Mouse (Mus musculus) kidney, embryonic 16.5 days (tissue): ENCODE data around the gene Gm47189. TPM values are rescaled to one million over a fixed set of nuclear protein-coding genes. Genes with fewer than 3 reads are reported as not detected.
"Not testable (repeated sequence)": the region's sequence is repeated elsewhere in the genome, so short reads cannot be mapped to it uniquely, and the experiment has no call there.

ENCODE experiments used
- ATAC-seq: fragments of 200-750 bp; cut with Nextera tagmentation; 2 replicates; pipeline ENCODE4 v1.8.0; 2017; ENCODE audit warnings: moderate TSS enrichment; ENCODE audit not compliant: low FRiP score, low TSS enrichment
- H3K27ac ChIP-seq: fragments of 300-500 bp; sonication (generic); 2 replicates; pipeline ENCODE4 v1.5.1; 2014; ENCODE audit warnings: low read length
- H3K27me3 ChIP-seq: fragments of 300-500 bp; sonication (generic); 2 replicates; pipeline ENCODE4 v1.6.1; 2014; ENCODE audit warnings: low read length, control low read depth, mixed read lengths; ENCODE audit not compliant: insufficient read depth
- H3K36me3 ChIP-seq: fragments of 300-500 bp; sonication (generic); 2 replicates; pipeline ENCODE4 v1.6.1; 2014; ENCODE audit warnings: low read length, control low read depth, mixed read lengths; ENCODE audit not compliant: insufficient read depth
- H3K4me1 ChIP-seq: fragments of 300-500 bp; sonication (generic); 2 replicates; pipeline ENCODE4 v1.6.1; 2014; ENCODE audit warnings: low read length, control low read depth, mixed read lengths; ENCODE audit not compliant: insufficient read depth
- H3K4me2 ChIP-seq: fragments of 300-500 bp; sonication (generic); replicated peaks from 2 replicates; pipeline ENCODE4 v1.6.1; 2014; ENCODE audit warnings: low read depth, low read length
- H3K4me3 ChIP-seq: fragments of 300-500 bp; sonication (generic); 2 replicates; pipeline ENCODE4 v1.5.1; 2014; ENCODE audit warnings: mild to moderate bottlenecking, low read length
- H3K9ac ChIP-seq: fragments of 300-500 bp; sonication (generic); replicated peaks from 2 replicates; pipeline ENCODE4 v1.6.1; 2014; ENCODE audit warnings: low read length
- H3K9me3 ChIP-seq: fragments of 300-500 bp; sonication (generic); 2 replicates; pipeline ENCODE4 v1.6.1; 2016; ENCODE audit warnings: low read length, control low read depth
- WGBS: fragments of 180-500 bp; shearing (Covaris S2); extraction: QIAGEN DNeasy Blood & Tissue Kit; methylation state at CpG from one replicate; pipeline ENCODE4 v1.1.7; 2014; 5-methylcytosine and 5-hydroxymethylcytosine counted together
- polyA plus RNA-seq: library from polyadenylated mRNA; unstranded; fragments of >200 nt; fragmentation: Nextera tagmentation; extraction: Ambion mirVana; gene quantifications from 2 replicates; pipeline ENCODE4 v1.2.1, GENCODE M21; 2015

Gene Gm47189
- polyA plus RNA-seq: not detected in 2 replicates

GRCm38 (mm10) chr14:41772341-41772740, at the start of gene Gm47189:
Gene Gm47189 (minus strand): TSS chr14:41772441.
- not testable (repeated sequence) for H3K27me3 ChIP-seq, H3K4me3 ChIP-seq, H3K9me3 ChIP-seq, H3K9ac ChIP-seq, H3K4me2 ChIP-seq, ATAC-seq, H3K27ac ChIP-seq, H3K36me3 ChIP-seq, H3K4me1 ChIP-seq

GRCm38 (mm10) chr14:41755931-41756330, 16.3 kb downstream of the Gm47189 start:
- not testable (repeated sequence) for H3K9me3 ChIP-seq, H3K9ac ChIP-seq, H3K4me1 ChIP-seq, H3K27ac ChIP-seq, ATAC-seq, H3K4me2 ChIP-seq, H3K36me3 ChIP-seq, H3K27me3 ChIP-seq, H3K4me3 ChIP-seq
- 100% methylated on average over 2 of the region's 3 CpGs for WGBS

GRCm38 (mm10) chr14:41750514-41750913, 21.7 kb downstream of the Gm47189 start, which contains the start of gene Gm7929:
Gene Gm7929 (minus strand): TSS chr14:41750614.
- H3K9ac ChIP-seq, H3K27me3 ChIP-seq, H3K4me3 ChIP-seq, H3K9me3 ChIP-seq, H3K4me1 ChIP-seq, ATAC-seq, H3K27ac ChIP-seq, H3K36me3 ChIP-seq, H3K4me2 ChIP-seq: not testable (repeated sequence)
- WGBS: 100% methylated on average over 1 of the region's 1 CpGs

DNA sequence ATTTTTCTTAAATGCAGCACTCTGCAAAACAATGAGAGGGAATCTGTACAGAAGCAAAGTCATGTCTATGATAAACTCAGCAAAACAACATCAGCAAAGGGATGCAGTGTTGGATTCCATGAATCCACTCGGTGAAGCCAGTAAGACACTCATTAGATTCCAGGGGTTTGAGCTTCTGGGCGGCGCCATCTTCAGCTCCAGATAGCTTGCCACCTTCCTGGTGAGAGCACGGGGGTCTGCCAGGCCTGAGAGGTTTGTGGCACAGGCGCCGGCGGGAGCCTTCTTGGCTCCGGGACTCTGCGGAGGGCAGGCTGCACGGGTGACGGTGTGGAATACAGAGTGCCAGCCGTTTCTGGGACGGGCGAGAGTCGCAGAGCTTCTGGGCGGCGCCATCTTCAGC, 48.8 kb downstream of the Gm47189 start:
- not testable (repeated sequence) for H3K27ac ChIP-seq, H3K9me3 ChIP-seq, ATAC-seq, H3K9ac ChIP-seq, H3K36me3 ChIP-seq, H3K27me3 ChIP-seq, H3K4me3 ChIP-seq, H3K4me2 ChIP-seq, H3K4me1 ChIP-seq
- 68% methylated on average over 17 of the region's 17 CpGs for WGBS

DNA sequence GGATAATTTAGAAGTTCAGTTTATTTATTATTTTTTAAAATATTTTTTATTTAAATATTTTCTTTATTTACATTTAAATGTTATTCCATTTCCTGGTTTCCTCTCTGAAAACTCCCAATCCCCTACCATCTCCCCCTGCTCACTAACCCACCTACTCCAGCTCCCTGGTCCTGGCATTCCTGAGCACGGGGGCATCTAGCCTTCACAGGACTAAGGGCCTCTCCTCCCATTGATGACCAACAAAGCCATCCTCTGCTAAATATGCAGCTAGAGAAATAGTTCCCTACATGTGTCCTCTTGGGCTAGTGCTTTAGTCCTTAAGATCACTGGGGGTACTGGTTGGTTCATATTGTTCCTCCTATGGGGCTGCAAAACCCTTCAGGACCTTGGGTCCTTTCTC, 55.1 kb downstream of the Gm47189 start:
- WGBS: 79% methylated on average over 1 of the region's 1 CpGs
- H3K4me1 ChIP-seq, H3K9me3 ChIP-seq, H3K36me3 ChIP-seq, H3K9ac ChIP-seq, H3K4me2 ChIP-seq, H3K27me3 ChIP-seq, ATAC-seq, H3K4me3 ChIP-seq, H3K27ac ChIP-seq: not testable (repeated sequence)

Other genes starting within 250 kb of the Gm47189 start
- gene Gm7970, start 216.9 kb downstream of the Gm47189 start, polyA plus RNA-seq: not detected in 2 replicates
- not detected in 2 replicates for gene 1700049E17Rik2, start 199.2 kb downstream of the Gm47189 start, polyA plus RNA-seq
- gene Gm3072, start 147.8 kb downstream of the Gm47189 start, polyA plus RNA-seq: not detected in 2 replicates
- not detected in 2 replicates for gene Gm3676, start 126.0 kb downstream of the Gm47189 start, polyA plus RNA-seq
- gene Gm8068, start 70.6 kb downstream of the Gm47189 start, polyA plus RNA-seq: not detected in 2 replicates
- gene Gm7929, start 21.8 kb downstream of the Gm47189 start, polyA plus RNA-seq: not detected in 2 replicates
- not detected in 2 replicates for gene Gm7980, start 134.8 kb upstream of the Gm47189 start, polyA plus RNA-seq
- gene 1700049E17Rik1, start 152.5 kb upstream of the Gm47189 start, polyA plus RNA-seq: not detected in 2 replicates
- gene 1700024B05Rik, start 171.6 kb upstream of the Gm47189 start, polyA plus RNA-seq: not detected in 2 replicates
- not detected in 2 replicates for gene Gm6401, start 195.5 kb upstream of the Gm47189 start, polyA plus RNA-seq
- not detected in 2 replicates for gene Gm3543, start 210.9 kb upstream of the Gm47189 start, polyA plus RNA-seq